Mouse (Mus musculus) limb, embryonic 14.5 days (tissue): ENCODE measurements around the gene Mms19. TPM values are rescaled to one million over a fixed set of nuclear protein-coding genes. Genes with fewer than 3 reads are reported as not detected.

ENCODE experiments used
- ATAC-seq: fragments of 200-750 bp; cut with Nextera tagmentation; 2 replicates; pipeline ENCODE4 v1.8.0; 2017; ENCODE audit warnings: low read depth, moderate number of reproducible peaks, moderate TSS enrichment; ENCODE audit not compliant: low FRiP score
- DNase-seq: peaks from one replicate; pipeline ENCODE4 v3.0.0-alpha.2; 2015; ENCODE audit warnings: low spot score
- H3K27ac ChIP-seq: fragments of 300-500 bp; sonication (generic); replicated peaks from 2 replicates; pipeline ENCODE4 v1.5.1; 2014; ENCODE audit warnings: low read depth, mild to moderate bottlenecking, low read length, moderate library complexity, mixed read lengths
- H3K27me3 ChIP-seq: fragments of 300-500 bp; sonication (generic); 2 replicates; pipeline ENCODE4 v1.6.1; 2014; ENCODE audit warnings: low read length, mixed read lengths; ENCODE audit not compliant: control insufficient read depth, insufficient read depth
- H3K36me3 ChIP-seq: fragments of 300-500 bp; sonication (generic); 2 replicates; pipeline ENCODE4 v1.6.1; 2014; ENCODE audit warnings: mild to moderate bottlenecking, low read length, moderate library complexity, mixed read lengths; ENCODE audit not compliant: control insufficient read depth, insufficient read depth
- H3K4me1 ChIP-seq: fragments of 300-500 bp; sonication (generic); 2 replicates; pipeline ENCODE4 v1.6.1; 2014; ENCODE audit warnings: antibody characterized with exemption, low read length, mixed read lengths; ENCODE audit not compliant: control insufficient read depth, insufficient read depth
- H3K4me2 ChIP-seq: fragments of 300-500 bp; sonication (generic); replicated peaks from 2 replicates; pipeline ENCODE4 v1.6.1; 2014; ENCODE audit warnings: low read depth, mild to moderate bottlenecking, low read length, moderate library complexity; ENCODE audit not compliant: severe bottlenecking
- H3K4me3 ChIP-seq: fragments of 300-500 bp; sonication (generic); replicated peaks from 2 replicates; pipeline ENCODE4 v1.5.1; 2014; ENCODE audit warnings: low read length
- H3K9ac ChIP-seq: fragments of 300-500 bp; sonication (generic); 2 replicates; pipeline ENCODE4 v1.6.1; 2014; ENCODE audit warnings: mild to moderate bottlenecking, low read depth, low read length, moderate library complexity; ENCODE audit not compliant: severe bottlenecking
- H3K9me3 ChIP-seq: fragments of 300-500 bp; sonication (generic); 2 replicates; pipeline ENCODE4 v1.6.1; 2016; ENCODE audit warnings: low read length; ENCODE audit not compliant: control insufficient read depth
- POLR2A ChIP-seq: fragments of 200-500 bp; IDR thresholded peaks from 2 replicates; pipeline ENCODE4 v1.8.0; 2012; ENCODE audit warnings: inconsistent platforms, mild to moderate bottlenecking, moderate library complexity, borderline replicate concordance; ENCODE audit not compliant: insufficient read depth, insufficient read length; ENCODE audit errors: extremely low read depth
- WGBS: fragments of 180-500 bp; shearing (Covaris S2); extraction: QIAGEN DNeasy Blood & Tissue Kit; methylation state at CpG from one replicate; pipeline ENCODE4 v1.1.7; 2014; 5-methylcytosine and 5-hydroxymethylcytosine counted together
- polyA plus RNA-seq, 2 experiments: library from polyadenylated mRNA; depleted of rRNA in 1 of 2; stranded (reverse) in 1 of 2; unstranded in 1 of 2; fragments of >200 nt; fragmentation: Nextera tagmentation in 1 of 2; extraction: Ambion mirVana in 1 of 2; gene quantifications; 2 replicates each; pipeline versions ENCODE4 v1.2.1 to v1.2.3; 2012 to 2014

Gene Mms19
- polyA plus RNA-seq, 2 experiments: 30.0 to 83.7 TPM

GRCm38 (mm10) chr19:42017399-42018247, 36.7 kb upstream of the Mms19 start:
- H3K4me2 ChIP-seq: no peak overlapping the region
- DNase-seq (peak; percentile 71), ATAC-seq (peak; percentile 52; the same call in 1 of the 2 replicates)
- peaks cover 31% of the 10 kb centered on the region for H3K4me1 ChIP-seq
- no peak overlapping the region; the same call in 1 of the 2 replicates for H3K9ac ChIP-seq
- H3K4me3 ChIP-seq: no peak overlapping the region
- WGBS: 63% methylated on average over 8 of the region's 8 CpGs
- H3K9me3 ChIP-seq: no peaks in the 10 kb centered on the region
- no peaks in the 10 kb centered on the region for H3K27me3 ChIP-seq
- TF ChIP-seq POLR2A: no peak
- H3K27ac ChIP-seq: peak overlapping the region; percentile 73
- no peaks in the 10 kb centered on the region for H3K36me3 ChIP-seq

GRCm38 (mm10) chr19:42016840-42017239, 35.9 kb upstream of the Mms19 start:
- H3K4me1 ChIP-seq: peaks cover 31% of the 10 kb centered on the region
- no peaks in the 10 kb centered on the region for H3K9me3 ChIP-seq
- no peak for DNase-seq
- WGBS: 46% methylated on average over 5 of the region's 5 CpGs
- H3K9ac ChIP-seq: no peak overlapping the region; the same call in 1 of the 2 replicates
- no peaks in the 10 kb centered on the region for H3K27me3 ChIP-seq
- 0 out of 2 replicates have a peak, but pooled peaks cover 1% of the 10 kb centered on the region for H3K36me3 ChIP-seq
- 0 out of 2 replicates have a peak, but pooled peaks have one; percentile 23 for ATAC-seq
- H3K27ac ChIP-seq: peak overlapping the region; percentile 73
- no peak overlapping the region for H3K4me3 ChIP-seq
- H3K4me2 ChIP-seq: no peak overlapping the region
- no peak for TF ChIP-seq POLR2A

- Histone ChIP-seq H3K9ac (no peak overlapping the region), H3K27ac (peak overlapping the region; percentile 73), H3K27me3 (no peaks in the 10 kb centered on the region), H3K4me2 (no peak overlapping the region), H3K9me3 (no peaks in the 10 kb centered on the region), H3K36me3 (0 out of 2 replicates have a peak, but pooled peaks cover 3% of the 10 kb centered on the region), H3K4me3 (no peak overlapping the region), H3K4me1 (peaks cover 27% of the 10 kb centered on the region)
- TF ChIP-seq POLR2A: no peak
- 59% methylated on average over 4 of the region's 4 CpGs for WGBS
- DNase-seq (no peak), ATAC-seq (no peak)
Observed at GRCm38 (mm10) chr19:42016251-42016650, 35.3 kb upstream of the Mms19 start.

GRCm38 (mm10) chr19:42015001-42015400, 34.0 kb upstream of the Mms19 start:
- H3K9ac ChIP-seq: no peak overlapping the region
- no peak overlapping the region for H3K4me3 ChIP-seq
- H3K9me3 ChIP-seq: no peaks in the 10 kb centered on the region
- DNase-seq (no peak), ATAC-seq (no peak)
- 0 out of 2 replicates have a peak, but pooled peaks cover 3% of the 10 kb centered on the region for H3K36me3 ChIP-seq
- no peaks in the 10 kb centered on the region for H3K27me3 ChIP-seq
- H3K4me2 ChIP-seq: no peak overlapping the region
- TF ChIP-seq POLR2A: no peak
- H3K27ac ChIP-seq: no peak overlapping the region
- H3K4me1 ChIP-seq: peaks cover 27% of the 10 kb centered on the region
- WGBS: 83% methylated on average over 6 of the region's 6 CpGs

GRCm38 (mm10) chr19:42014231-42014825, 33.4 kb upstream of the Mms19 start:
- H3K4me2 ChIP-seq: no peak overlapping the region
- H3K27ac ChIP-seq: no peak overlapping the region
- H3K9me3 ChIP-seq: no peaks in the 10 kb centered on the region
- ATAC-seq (no peak), DNase-seq (no peak)
- H3K4me3 ChIP-seq: no peak overlapping the region
- no peaks in the 10 kb centered on the region for H3K27me3 ChIP-seq
- peaks cover 27% of the 10 kb centered on the region for H3K4me1 ChIP-seq
- TF ChIP-seq POLR2A: no peak
- H3K9ac ChIP-seq: no peak overlapping the region
- 0 out of 2 replicates have a peak, but pooled peaks cover 3% of the 10 kb centered on the region for H3K36me3 ChIP-seq
- 84% methylated on average over 3 of the region's 3 CpGs for WGBS
